Mouse (Mus musculus) adrenal gland, postnatal 0 days (tissue): ENCODE results near the gene Bod1. TPM values are rescaled to one million over a fixed set of nuclear protein-coding genes. Genes with fewer than 3 reads are reported as not detected.

Experiments
- polyA plus RNA-seq: library from polyadenylated mRNA; unstranded; fragments of >200 nt; fragmentation: Nextera tagmentation; extraction: Ambion mirVana; gene quantifications from 2 replicates; pipeline ENCODE4 v1.2.1, GENCODE M21; 2015

Gene Bod1
- 80.2 and 81.5 TPM in 2 replicates for polyA plus RNA-seq

GRCm38 (mm10) chr11:31671354-31672169, at the start of gene Bod1:
Gene Bod1, minus strand, starts transcription at chr11:31671885.

Other genes starting within 250 kb of the Bod1 start
- gene Cpeb4, start 200.3 kb upstream of the Bod1 start, polyA plus RNA-seq = 4.4 and 5.7 TPM in 2 replicates